ENCODE assay signal across 13 mouse cellular contexts in the genomic region with DNA sequence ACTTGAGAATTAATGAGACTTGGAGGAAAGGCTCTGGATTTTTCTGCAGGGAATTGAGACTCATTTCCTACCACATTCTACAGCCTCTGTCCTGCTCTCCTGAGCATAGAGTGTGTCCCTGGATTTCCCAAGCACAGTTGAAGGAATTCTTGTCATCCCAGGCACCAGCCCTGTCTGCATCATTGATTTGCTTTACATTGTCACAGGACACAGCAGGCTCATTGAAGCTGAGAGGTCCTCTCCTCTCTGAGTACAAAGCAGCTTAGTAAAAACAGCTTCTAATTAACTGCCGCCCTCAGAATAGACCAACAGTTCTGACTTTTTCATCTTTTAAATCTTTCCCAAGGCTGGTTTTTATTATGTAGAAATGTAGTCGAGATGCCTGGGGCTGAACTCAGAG.
DNase-seq lines count a peak whose midpoint lies in the region; ATAC-seq lines count a peak whose summit lies in the region.
"Had no signal": no experiment of that assay in that cellular context is flagged by ENCODE, and none has a peak within 500 bp of the region (broad histone marks: within the 10 kb centered on the region; RNA-seq: fewer than 3 reads in every experiment).

No protein-coding gene starts in this region.

- no peak for DNase-seq in hindbrain, embryonic 10.5 days (ENCODE audit: low spot score)
- no peak for DNase-seq in hindbrain, embryonic 11.5 days (ENCODE audit: low spot score)
- peak; percentile 34 for DNase-seq in embryo, embryonic 10 days (ENCODE audit: low spot score)
- DNase-seq in forelimb bud, embryonic 11.5 days (ENCODE audit: low read depth, low spot score): peak; percentile 25
- no peak for DNase-seq in gastrocnemius, postnatal 25 days
- no peak for DNase-seq in right cerebral cortex, postnatal 14 days
- DNase-seq in urinary bladder, adult 18-20 months (ENCODE audit: low spot score in 2 of 2): no peak
- DNase-seq: adrenal gland, postnatal 14 days; cerebellum, adult 18-20 months; layer of hippocampus, adult 9-11 months had no signal

- no peaks in the 10 kb centered on the region for H3K27me3 ChIP-seq in hindbrain, embryonic 10.5 days (ENCODE audit: insufficient read depth, poor library complexity, severe bottlenecking)
- H3K27me3 ChIP-seq in hindbrain, embryonic 11.5 days (ENCODE audit: control insufficient read depth, insufficient read depth, low read length): no peaks in the 10 kb centered on the region
- no peaks in the 10 kb centered on the region for H3K27me3 ChIP-seq in midbrain, embryonic 15.5 days (replicated peaks)

- H3K4me1 ChIP-seq in hindbrain, embryonic 10.5 days (replicated peaks): peaks cover 11% of the 10 kb centered on the region
- peaks cover 2% of the 10 kb centered on the region; the same call in 1 of the 2 replicates for H3K4me1 ChIP-seq in hindbrain, embryonic 11.5 days (replicated peaks; ENCODE audit: control insufficient read depth, insufficient read depth, low read length)
- peaks cover 4% of the 10 kb centered on the region; the same call in 1 of the 2 replicates for H3K4me1 ChIP-seq in midbrain, embryonic 15.5 days

- no peak overlapping the region for H3K4me2 ChIP-seq in hindbrain, embryonic 11.5 days (replicated peaks; ENCODE audit: low read depth, low read length)
- H3K4me2 ChIP-seq in midbrain, embryonic 15.5 days: no peak overlapping the region
- H3K4me2 ChIP-seq: liver, embryonic 11.5 days had no signal

- H3K27ac ChIP-seq in hindbrain, embryonic 10.5 days: peak overlapping the region; percentile 40; the same call in 1 of the 2 replicates
- no peak overlapping the region for H3K27ac ChIP-seq in hindbrain, embryonic 11.5 days (ENCODE audit: low read depth, low read length)
- H3K27ac ChIP-seq in midbrain, embryonic 15.5 days: no peak overlapping the region

- 0 out of 2 replicates have a peak, but pooled peaks cover 2% of the 10 kb centered on the region for H3K9me3 ChIP-seq in hindbrain, embryonic 10.5 days
- H3K9me3 ChIP-seq in hindbrain, embryonic 11.5 days (ENCODE audit: control insufficient read depth, low read length): no peaks in the 10 kb centered on the region
- H3K9me3 ChIP-seq in midbrain, embryonic 15.5 days: no peaks in the 10 kb centered on the region

- no peak overlapping the region for H3K4me3 ChIP-seq in hindbrain, embryonic 10.5 days
- H3K4me3 ChIP-seq in hindbrain, embryonic 11.5 days (ENCODE audit: low read depth, low read length): no peak overlapping the region
- no peak overlapping the region for H3K4me3 ChIP-seq in midbrain, embryonic 15.5 days

- H3K9ac ChIP-seq in hindbrain, embryonic 11.5 days (ENCODE audit: low read depth, low read length): no peak overlapping the region
- no peak overlapping the region for H3K9ac ChIP-seq in midbrain, embryonic 15.5 days

- 13% methylated on average over 2 of the region's 2 CpGs for WGBS in hindbrain, embryonic 10.5 days
- WGBS in hindbrain, embryonic 11.5 days: 26% methylated on average over 2 of the region's 2 CpGs
- 2% methylated on average over 2 of the region's 2 CpGs for WGBS in midbrain, embryonic 15.5 days

- no peaks in the 10 kb centered on the region for H3K36me3 ChIP-seq in hindbrain, embryonic 10.5 days
- no peaks in the 10 kb centered on the region for H3K36me3 ChIP-seq in hindbrain, embryonic 11.5 days (ENCODE audit: control insufficient read depth, insufficient read depth, low read length)
- H3K36me3 ChIP-seq in midbrain, embryonic 15.5 days (replicated peaks): no peaks in the 10 kb centered on the region

- no peak for ATAC-seq in hindbrain, embryonic 11.5 days (ENCODE audit: low FRiP score)
- ATAC-seq in midbrain, embryonic 15.5 days (replicated peaks): 0 out of 2 replicates have a peak, but pooled peaks have one; percentile 37
- ATAC-seq: inflammation-experienced regulatory T-cells, adult 6 months had no signal

Comparison
In these comparisons a context has a peak if more than half of its experiments do, and no peak if none do; other contexts are left out.
1. DNase-seq: peak in embryo, embryonic 10 days (single experiment) and forelimb bud, embryonic 11.5 days (single experiment); none in hindbrain, embryonic 10.5 days (single experiment), hindbrain, embryonic 11.5 days (single experiment), gastrocnemius, postnatal 25 days (single experiment), right cerebral cortex, postnatal 14 days (single experiment) and urinary bladder, adult 18-20 months (0 of 2).